Mouse (Mus musculus): ENCODE measurements around the gene Gnpat. TPM values are rescaled to one million over a fixed set of nuclear protein-coding genes. Genes with fewer than 3 reads are reported as not detected.
A peak's percentile ranks its signal among the peaks of the same experiment; 100 is the strongest.

Gnpat gene
- polyA plus RNA-seq, 1 experiment, result 95.4 TPM

GRCm38 (mm10) chr8:124888385-124888784, 25.6 kb downstream of the Gnpat start:
- H3K27me3 ChIP-seq (ENCODE audit: control insufficient read depth, insufficient read depth, insufficient read length), result no peaks in the 10 kb centered on the region
- H3K36me3 ChIP-seq (ENCODE audit: control insufficient read depth, insufficient read depth), result peaks cover 40% of the 10 kb centered on the region
- no peak overlapping the region for H3K4me2 ChIP-seq (ENCODE audit: low read depth)
- H3K79me2 ChIP-seq (ENCODE audit: control insufficient read depth, insufficient read depth), result no peaks in the 10 kb centered on the region
- TF ChIP-seq POLR2AphosphoS2 (IDR thresholded peaks at IDR 0.05; ENCODE audit: insufficient read length, low read depth) (peak; percentile 15), TCF12 (IDR thresholded peaks at IDR 0.05; ENCODE audit: insufficient read depth, poor library complexity, severe bottlenecking) (no peak), TCF3 (IDR thresholded peaks at IDR 0.05; ENCODE audit: insufficient read length, low read depth) (no peak), USF1 (IDR thresholded peaks at IDR 0.05; ENCODE audit: low read depth) (no peak), MYOG (IDR thresholded peaks at IDR 0.05; ENCODE audit: control insufficient read depth in 1 of 3, insufficient read depth in 1 of 3, insufficient read length in 2 of 3, low read depth in 2 of 3) (no peak), E2F4 (IDR thresholded peaks at IDR 0.05; ENCODE audit: insufficient read depth) (no peak), MYOD1 (IDR thresholded peaks at IDR 0.05; ENCODE audit: control insufficient read depth in 1 of 3, insufficient read length in 2 of 3, low read depth in 2 of 3) (no peak)
- H3ac ChIP-seq (ENCODE audit: control insufficient read depth, insufficient read length), result no peak overlapping the region
- no peak overlapping the region for H3K4me3 ChIP-seq

DNA sequence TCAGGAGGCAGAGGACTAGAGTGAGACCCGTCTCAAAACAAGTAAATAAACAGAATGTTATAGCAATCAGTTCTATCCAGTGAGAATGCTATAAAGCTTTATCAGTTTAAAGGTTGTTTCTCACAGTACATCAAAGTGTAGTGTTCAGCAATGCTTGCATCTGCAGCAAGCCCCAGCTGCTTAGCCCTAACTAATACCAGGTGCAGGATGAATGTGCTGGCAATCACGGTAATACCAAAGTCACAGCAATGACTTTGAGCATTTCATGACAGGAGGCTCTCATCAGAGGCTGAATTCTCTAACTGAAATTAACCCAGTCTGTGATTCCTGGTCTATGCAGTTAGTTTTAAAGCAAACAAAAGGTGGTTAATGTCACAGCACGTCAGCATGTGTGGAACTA, 29.8 kb downstream of the Gnpat start:
- H3K4me3 ChIP-seq, result no peak overlapping the region
- peaks cover 21% of the 10 kb centered on the region for H3K36me3 ChIP-seq (ENCODE audit: control insufficient read depth, insufficient read depth)
- TF ChIP-seq MAX (IDR thresholded peaks at IDR 0.05; ENCODE audit: low read depth) (no peak), MYOG (IDR thresholded peaks at IDR 0.05; ENCODE audit: control insufficient read depth in 1 of 3, insufficient read depth in 1 of 3, insufficient read length in 2 of 3, low read depth in 2 of 3) (no peak), POLR2A (IDR thresholded peaks at IDR 0.05; ENCODE audit: insufficient read length, low read depth) (no peak), TCF12 (IDR thresholded peaks at IDR 0.05; ENCODE audit: insufficient read depth, poor library complexity, severe bottlenecking) (no peak), E2F4 (IDR thresholded peaks at IDR 0.05; ENCODE audit: insufficient read depth) (no peak)
- peaks cover 20% of the 10 kb centered on the region for H3K79me2 ChIP-seq (ENCODE audit: control insufficient read depth, insufficient read depth)
- no peak overlapping the region for H3K4me2 ChIP-seq (ENCODE audit: low read depth)
- no peaks in the 10 kb centered on the region for H3K27me3 ChIP-seq (ENCODE audit: control insufficient read depth, insufficient read depth, insufficient read length)
- no peak overlapping the region for H3ac ChIP-seq (ENCODE audit: control insufficient read depth, insufficient read length)

GRCm38 (mm10) chr8:124896010-124896631, 33.3 kb downstream of the Gnpat start:
- TF ChIP-seq CEBPB (IDR thresholded peaks at IDR 0.05; ENCODE audit: insufficient read depth, poor library complexity, severe bottlenecking) (no peak), REST (IDR thresholded peaks at IDR 0.05; ENCODE audit: insufficient read depth, insufficient read length) (no peak), E2F4 (IDR thresholded peaks at IDR 0.05; ENCODE audit: insufficient read depth) (no peak), MYOG (IDR thresholded peaks at IDR 0.05; ENCODE audit: control insufficient read depth in 1 of 3, insufficient read depth in 1 of 3, insufficient read length in 2 of 3, low read depth in 2 of 3) (no peak), MAX (IDR thresholded peaks at IDR 0.05; ENCODE audit: low read depth) (no peak), MYOD1 (IDR thresholded peaks at IDR 0.05; ENCODE audit: control insufficient read depth in 1 of 3, insufficient read length in 2 of 3, low read depth in 2 of 3) (no peak), TCF3 (IDR thresholded peaks at IDR 0.05; ENCODE audit: insufficient read length, low read depth) (no peak)
- peaks cover 20% of the 10 kb centered on the region for H3K36me3 ChIP-seq (ENCODE audit: control insufficient read depth, insufficient read depth)
- H3K79me2 ChIP-seq (ENCODE audit: control insufficient read depth, insufficient read depth), result peaks cover 45% of the 10 kb centered on the region
- peak overlapping the region; percentile 88 for H3ac ChIP-seq (ENCODE audit: control insufficient read depth, insufficient read length)
- H3K27me3 ChIP-seq (ENCODE audit: control insufficient read depth, insufficient read depth, insufficient read length), result no peaks in the 10 kb centered on the region
- peak overlapping the region; percentile 88 for H3K4me2 ChIP-seq (ENCODE audit: low read depth)
- peak overlapping the region; percentile 80 for H3K4me3 ChIP-seq

DNA sequence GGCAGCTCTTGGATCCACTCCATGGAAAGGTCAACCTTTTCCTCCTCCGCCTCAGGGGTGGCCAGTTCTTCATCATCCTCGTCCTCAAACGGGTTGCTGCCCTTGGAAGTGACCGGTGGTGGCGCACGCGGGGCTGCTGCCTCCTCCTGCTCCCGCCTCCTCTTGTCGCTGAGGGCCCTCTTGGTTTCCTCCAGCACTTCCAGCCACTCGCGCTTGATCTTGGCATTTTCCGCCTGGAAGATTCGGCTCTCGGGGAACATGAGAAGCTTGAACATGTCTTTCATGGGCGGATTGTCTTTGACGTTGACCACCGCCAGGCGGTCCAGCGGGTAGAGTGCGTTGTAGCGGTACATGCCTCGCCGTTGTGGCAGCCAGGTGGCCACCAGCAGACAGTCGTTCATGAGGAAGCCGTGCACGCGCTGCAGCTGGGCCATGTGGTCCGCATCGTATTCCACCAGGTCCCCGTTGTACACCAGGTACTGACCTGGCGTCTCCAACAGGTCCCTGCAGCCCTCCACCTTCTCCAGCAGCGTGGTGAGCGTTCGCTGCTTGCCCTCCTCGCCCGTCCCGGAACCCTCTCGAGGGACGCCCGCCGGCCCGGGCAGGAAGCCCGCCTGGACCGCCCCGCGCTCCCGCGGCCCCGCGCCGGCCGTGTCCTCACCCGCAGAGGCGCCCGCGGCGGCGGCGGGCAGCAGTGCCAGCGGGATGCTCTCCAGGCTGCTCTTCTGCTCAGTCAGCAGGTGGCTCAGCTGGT, 34.0 kb downstream of the Gnpat start:
- Histone ChIP-seq H3K27me3 (ENCODE audit: control insufficient read depth, insufficient read depth, insufficient read length) (no peaks in the 10 kb centered on the region), H3K79me2 (ENCODE audit: control insufficient read depth, insufficient read depth) (peaks cover 45% of the 10 kb centered on the region), H3ac (ENCODE audit: control insufficient read depth, insufficient read length) (peak overlapping the region; percentile 88), H3K36me3 (ENCODE audit: control insufficient read depth, insufficient read depth) (peaks cover 18% of the 10 kb centered on the region), H3K4me2 (ENCODE audit: low read depth) (peak overlapping the region; percentile 88), H3K4me3 (peak overlapping the region; percentile 80)
- TF ChIP-seq POLR2A (IDR thresholded peaks at IDR 0.05; ENCODE audit: insufficient read length, low read depth) (peak; percentile 20), SRF (IDR thresholded peaks at IDR 0.05; ENCODE audit: control insufficient read depth, insufficient read length, low read depth) (no peak), CEBPB (IDR thresholded peaks at IDR 0.05; ENCODE audit: insufficient read depth, poor library complexity, severe bottlenecking) (no peak), REST (IDR thresholded peaks at IDR 0.05; ENCODE audit: insufficient read depth, insufficient read length) (no peak), USF1 (IDR thresholded peaks at IDR 0.05; ENCODE audit: low read depth) (no peak), POLR2AphosphoS2 (IDR thresholded peaks at IDR 0.05; ENCODE audit: insufficient read length, low read depth) (no peak), MYOG (IDR thresholded peaks at IDR 0.05; ENCODE audit: control insufficient read depth in 1 of 3, insufficient read depth in 1 of 3, insufficient read length in 2 of 3, low read depth in 2 of 3) (peak in 1 of 3 experiments; percentile 45), TCF12 (IDR thresholded peaks at IDR 0.05; ENCODE audit: insufficient read depth, poor library complexity, severe bottlenecking) (no peak), MYOD1 (IDR thresholded peaks at IDR 0.05; ENCODE audit: control insufficient read depth in 1 of 3, insufficient read length in 2 of 3, low read depth in 2 of 3) (peak in 1 of 3 experiments; percentile 58), E2F4 (IDR thresholded peaks at IDR 0.05; ENCODE audit: insufficient read depth) (no peak), MAX (IDR thresholded peaks at IDR 0.05; ENCODE audit: low read depth) (no peak), TCF3 (IDR thresholded peaks at IDR 0.05; ENCODE audit: insufficient read length, low read depth) (no peak)
